Mouse (Mus musculus): ENCODE measurements around the gene Phc2.
A peak's percentile ranks its signal among the peaks of the same experiment; 100 is the strongest.

The Phc2 gene

DNA sequence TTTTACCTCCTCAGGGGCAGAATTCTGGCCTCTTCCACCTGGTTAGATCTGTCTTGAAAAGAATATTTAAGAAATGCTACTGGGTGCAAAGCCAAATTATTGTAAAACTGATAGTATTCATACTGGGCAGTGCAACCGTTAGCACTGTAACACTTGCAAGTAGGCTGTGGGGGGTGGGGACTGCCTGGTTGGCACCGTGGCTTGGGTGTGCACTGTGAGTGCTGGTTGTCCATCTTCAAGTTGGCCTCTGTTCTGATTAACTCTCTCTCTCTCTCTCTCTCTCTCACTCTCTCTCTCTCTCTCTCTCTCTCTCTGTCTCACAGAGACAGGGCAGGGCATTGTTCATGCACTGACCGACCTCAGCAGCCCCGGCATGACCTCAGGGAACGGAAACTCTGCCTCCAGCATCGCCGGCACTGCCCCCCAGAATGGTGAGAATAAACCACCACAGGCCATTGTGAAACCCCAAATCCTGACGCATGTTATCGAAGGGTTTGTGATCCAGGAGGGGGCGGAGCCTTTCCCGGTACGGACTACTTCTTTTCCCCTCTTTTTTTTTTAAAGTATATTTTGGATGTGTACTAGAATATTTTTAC lies 88.6 kb downstream of the Phc2 start:
- DNase-seq (ENCODE audit: low spot score): no peak

DNA sequence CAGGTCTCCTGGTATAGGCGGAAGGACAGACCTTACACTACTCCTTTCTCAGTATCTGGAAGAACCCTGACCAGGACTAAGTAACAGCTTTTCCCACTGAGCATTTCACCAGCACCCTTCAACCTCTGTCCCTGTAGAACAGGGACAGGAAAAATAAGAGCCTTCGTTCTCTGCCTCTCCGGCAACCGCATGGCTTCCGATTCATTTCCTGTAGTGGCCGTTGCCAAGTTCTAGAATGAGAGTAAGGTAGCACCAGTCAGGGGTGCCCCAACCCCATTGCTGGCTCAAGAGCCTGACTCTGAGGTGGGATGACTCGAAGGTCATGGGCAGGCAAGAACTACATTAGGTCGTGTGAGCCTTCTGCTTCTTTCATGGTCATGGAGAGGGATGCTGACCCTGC lies 90.7 kb downstream of the Phc2 start:
- no peak for DNase-seq (ENCODE audit: low spot score)

DNA sequence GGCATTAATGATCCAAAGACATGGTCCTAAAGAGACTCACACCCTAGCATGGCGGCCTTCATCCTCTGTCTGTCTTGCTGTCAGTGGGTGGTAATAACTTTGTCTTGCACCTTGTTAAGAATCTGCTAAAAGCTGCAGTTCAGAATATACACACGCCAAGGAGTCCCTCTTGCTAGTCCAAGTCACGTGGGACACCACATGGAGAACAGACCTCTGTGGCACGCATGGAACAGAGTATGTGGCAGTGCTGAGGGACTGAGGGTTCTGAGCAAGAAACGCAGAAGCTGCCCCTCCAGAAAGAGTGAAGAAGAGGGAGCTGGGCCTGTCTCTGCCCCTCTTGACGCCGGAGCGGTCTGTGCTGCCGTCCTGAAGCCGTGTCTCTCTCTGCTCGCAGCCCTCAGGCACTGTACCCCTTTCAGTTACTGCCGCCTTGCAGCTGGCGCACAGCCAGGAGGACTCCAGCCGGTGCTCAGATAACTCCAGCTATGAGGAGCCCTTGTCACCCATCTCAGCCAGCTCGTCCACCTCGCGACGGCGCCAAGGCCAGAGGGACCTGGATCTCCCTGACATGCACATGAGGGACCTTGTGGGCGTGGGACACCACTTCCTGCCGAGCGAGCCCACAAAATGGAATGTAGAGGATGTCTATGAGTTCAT lies 93.2 kb downstream of the Phc2 start:
- DNase-seq (ENCODE audit: low spot score): no peak

DNA sequence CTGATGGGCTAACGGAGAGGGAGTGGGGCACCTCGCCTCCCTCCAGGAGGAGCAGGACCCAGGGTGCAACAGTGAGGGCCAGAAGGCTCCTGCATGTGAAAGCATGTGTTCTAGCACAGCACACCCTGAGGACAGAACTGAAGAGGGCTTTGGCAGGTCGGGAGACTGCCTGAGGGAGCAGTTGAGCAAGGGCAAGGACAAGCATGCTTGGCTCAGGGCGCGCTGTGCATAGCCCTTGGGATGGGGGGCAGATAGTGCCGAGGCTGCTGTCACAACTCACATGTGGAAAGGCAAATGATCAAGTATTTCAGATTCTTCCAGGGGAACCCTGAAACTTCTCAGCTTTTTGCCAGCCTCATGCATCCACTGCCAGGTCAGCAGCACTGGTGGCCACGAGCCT lies 93.8 kb downstream of the Phc2 start:
- no peak for DNase-seq (ENCODE audit: low spot score)

DNA sequence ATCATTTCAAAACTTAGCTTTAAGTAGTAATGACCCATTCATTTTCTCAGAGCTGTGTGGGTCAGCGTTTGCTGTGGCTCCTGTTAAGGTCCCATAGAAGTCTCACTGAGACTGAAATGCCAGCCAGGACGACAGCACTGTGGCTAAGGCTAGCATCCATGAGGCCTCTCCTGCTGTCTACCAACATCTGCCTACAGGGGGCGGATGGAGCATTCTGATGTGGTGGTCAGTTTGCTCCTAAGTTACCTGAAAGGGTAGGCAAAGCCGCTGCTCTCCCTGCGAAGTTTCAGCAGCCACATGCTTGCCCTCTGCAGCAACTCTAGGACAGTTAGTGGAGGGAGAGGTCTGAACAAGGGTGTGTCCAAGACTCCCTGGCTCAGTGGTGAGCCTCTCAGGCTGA lies 96.5 kb downstream of the Phc2 start:
- no peak for DNase-seq (ENCODE audit: low spot score)

DNA sequence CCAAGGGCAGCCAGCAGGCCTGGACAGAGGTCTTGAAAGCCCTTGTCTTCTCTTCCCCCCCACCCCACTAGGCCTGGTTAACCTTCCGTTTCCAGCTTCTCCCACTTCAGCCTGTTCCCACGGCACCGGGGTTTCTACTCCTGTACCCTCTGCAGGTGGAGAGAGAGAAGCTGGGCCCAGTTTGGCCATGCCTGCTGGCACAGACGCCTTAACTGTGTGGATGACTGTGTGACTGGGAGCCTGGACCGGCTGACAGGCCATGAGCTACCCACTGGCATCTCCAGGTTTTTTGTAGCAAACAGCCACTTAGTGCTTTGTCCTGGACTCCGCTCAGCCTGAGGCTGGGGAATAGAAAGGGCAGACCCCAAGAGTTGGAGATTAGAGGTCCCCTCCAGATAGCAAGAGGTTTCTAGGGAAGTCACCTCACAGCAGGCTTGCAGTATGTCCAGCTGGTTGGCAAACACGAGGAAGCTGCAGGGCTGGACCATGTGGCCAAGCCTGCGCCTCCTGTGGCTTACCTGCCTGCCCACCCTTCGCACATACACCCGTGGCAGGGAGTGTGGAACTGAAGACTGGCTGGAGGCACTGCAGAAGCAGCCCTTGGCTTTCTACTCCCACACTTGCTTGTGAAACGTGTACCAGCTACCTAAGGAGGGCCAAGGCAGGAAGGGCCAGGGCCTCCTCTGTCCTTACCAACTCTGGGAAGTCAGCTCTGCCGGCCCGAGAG lies 97.7 kb downstream of the Phc2 start:
- DNase-seq (ENCODE audit: low spot score): no peak

DNA sequence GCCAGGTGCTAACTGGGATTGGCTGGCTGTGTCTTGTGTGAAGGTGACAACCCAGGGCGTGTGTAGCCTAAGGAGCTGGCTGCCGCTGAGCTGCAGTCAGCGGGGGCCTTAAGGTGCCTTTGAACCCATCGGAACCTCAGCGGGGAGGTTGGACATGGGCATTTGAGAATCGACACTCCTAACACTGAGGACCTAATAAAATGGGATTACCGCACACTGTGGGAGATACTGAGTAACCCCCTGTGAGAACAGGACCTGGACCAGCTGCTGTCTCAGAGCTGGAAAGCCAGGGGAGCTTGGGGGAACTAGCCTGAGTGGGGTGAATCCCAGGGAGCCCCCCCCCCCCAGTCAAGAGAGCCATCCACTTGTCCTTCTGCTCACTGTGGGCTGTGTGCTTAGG lies 99.1 kb downstream of the Phc2 start:
- DNase-seq (ENCODE audit: low spot score): no peak

DNA sequence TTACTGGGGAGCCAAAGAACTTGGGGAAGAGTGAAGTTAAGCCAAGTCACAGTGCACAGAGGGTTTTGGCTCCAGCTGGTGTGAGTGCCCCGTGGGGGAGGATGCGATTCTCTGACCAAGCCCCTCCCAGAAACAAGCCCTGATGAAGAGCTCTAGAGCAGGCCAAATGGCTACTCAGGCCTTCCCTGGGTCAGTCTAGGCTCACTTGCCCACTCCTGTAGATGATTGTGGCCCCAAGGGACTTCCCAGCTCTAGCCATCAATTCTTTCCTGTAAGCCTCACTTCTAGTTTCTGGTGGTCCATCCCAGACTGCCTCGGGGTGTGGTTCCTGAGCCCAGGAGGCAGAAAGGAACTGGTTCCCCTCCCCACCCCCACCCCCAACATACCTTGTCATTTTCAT lies 100.6 kb downstream of the Phc2 start, which contains the start of gene A3galt2:
Gene A3galt2 (plus strand): TSS at position 301 of the 400 bp plus-strand sequence.
- DNase-seq (ENCODE audit: low spot score): no peak

DNA sequence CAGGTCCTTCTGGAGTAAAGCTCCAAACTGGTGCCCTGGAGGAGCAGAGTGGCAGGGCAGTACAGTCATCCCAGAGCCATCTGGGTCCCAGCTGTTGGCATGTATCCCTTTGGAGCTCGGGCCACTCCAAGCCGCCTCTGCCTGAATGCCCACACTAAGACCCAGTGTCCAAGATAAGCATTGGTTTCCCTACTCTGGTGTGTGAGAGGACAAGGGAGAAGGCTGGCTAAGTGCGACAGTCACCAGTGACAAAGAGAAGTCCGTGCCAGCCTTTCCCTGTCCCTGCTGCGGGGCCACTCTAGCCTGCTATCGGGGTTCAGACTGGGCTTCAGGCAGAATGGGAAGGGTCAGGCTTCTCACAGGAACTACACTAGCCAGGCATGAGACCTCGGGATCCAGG lies 101.4 kb downstream of the Phc2 start:
- DNase-seq (ENCODE audit: low spot score): no peak

DNA sequence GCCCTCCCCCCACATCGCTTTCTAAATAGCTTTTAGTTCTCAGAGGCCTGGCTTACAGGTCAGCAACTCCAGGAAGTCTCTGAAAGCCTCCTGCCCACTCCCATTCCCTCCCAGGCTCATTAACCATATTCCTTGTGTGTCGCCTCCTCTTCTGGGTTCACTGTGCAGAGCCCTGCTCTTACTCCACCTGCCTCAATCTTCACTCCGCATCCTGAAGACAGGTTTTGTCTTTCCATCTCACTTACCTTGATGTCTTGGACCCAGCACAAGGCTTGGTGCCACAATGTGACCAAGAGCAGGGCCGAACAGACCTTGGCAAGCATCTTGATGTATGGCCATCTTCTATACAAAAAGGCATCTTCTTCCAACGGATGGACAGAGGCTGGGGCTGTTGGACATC lies 104.7 kb downstream of the Phc2 start:
- DNase-seq (ENCODE audit: low spot score): no peak

DNA sequence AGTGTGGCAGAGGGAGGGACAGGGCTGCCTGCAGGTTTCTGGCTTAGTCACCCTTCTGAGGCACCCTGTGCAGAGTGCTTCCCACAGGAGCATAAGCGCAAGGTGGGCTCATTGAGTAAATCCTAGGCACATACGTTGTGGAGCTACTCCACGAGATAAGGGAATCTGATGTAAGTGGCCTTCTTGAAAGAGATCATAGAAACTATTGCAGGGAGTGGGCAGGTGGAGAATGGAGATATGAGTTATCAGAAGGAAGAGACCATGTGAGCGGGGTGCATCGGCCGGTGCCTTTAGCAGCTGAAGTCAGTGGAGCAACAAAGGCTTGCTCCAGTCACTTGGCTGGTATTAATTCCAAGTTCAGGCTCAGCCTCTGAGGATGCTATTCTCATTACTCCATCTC lies 105.5 kb downstream of the Phc2 start:
- no peak for DNase-seq (ENCODE audit: low spot score)

DNA sequence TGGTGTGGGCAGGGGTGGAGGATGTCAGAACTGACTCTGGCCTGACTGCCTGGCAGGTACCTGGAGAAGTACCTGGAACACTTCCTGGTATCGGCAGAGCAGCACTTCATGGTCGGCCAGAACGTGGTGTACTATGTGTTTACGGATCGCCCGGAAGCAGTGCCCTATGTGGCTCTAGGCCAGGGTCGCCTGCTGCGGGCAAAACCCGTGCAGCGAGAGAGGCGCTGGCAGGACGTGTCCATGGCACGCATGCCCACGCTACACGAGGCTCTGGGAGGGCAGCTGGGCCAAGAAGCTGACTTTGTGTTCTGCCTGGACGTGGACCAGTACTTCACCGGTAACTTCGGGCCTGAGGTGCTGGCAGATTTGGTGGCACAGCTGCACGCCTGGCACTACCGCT lies 112.4 kb downstream of the Phc2 start:
- DNase-seq (ENCODE audit: low spot score): no peak

DNA sequence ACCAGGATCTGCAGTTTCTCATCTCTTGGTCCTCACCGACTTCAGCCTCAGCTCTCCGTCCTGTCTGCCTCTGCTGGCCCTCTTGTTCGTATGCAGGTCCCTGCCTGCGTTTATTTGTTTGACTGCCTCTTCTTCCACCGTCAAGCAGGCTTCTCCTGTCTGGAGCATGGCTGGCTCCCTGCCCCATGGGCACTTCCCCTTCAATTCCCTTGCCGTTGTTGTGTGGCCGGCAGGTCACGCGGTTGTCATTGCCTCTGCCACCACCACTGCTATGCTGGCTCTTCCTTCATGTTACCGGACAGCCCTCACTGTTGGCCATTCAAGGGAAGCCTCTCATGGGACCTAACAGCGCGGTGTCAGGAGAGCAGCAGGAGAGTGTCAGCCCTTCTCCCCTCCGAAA lies 113.6 kb downstream of the Phc2 start:
- no peak for DNase-seq (ENCODE audit: low spot score)

DNA sequence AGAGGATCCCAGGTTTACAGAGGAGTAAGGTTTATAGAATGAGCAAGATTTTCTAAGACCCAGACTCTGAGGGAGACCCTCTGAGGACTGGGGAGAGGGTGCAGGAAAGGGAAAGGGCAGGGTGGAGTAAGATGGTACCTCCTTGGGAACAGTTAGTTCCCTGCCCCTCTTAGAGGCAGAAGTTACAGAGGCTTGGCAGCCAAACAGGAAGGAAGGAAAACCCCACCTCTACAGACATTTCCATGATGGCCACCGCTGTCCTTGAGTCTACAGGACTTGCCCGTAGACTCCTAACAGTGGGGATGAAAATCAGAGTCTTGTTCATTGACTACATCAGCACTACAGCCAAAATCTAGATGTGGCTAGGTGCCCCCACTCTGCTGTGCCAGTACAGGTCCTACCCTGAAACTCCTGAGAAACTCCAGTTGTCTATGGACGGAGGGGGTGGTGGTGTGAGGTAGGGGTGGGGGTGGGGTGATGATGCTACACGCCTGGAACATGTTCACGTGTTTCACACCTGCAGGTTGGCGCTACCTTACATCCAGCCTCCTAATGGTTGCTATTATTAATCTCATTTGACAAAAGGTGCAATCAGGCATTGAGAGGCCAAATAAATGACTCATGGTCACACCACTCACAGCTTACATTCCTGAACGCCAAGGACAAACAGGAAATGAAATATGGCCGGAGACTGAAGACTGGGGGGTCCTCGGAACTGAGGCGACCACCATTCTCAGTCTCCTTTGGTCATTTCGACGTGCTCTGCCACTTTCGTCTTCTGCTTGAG lies 115.3 kb downstream of the Phc2 start:
- DNase-seq (ENCODE audit: low spot score): no peak

DNA sequence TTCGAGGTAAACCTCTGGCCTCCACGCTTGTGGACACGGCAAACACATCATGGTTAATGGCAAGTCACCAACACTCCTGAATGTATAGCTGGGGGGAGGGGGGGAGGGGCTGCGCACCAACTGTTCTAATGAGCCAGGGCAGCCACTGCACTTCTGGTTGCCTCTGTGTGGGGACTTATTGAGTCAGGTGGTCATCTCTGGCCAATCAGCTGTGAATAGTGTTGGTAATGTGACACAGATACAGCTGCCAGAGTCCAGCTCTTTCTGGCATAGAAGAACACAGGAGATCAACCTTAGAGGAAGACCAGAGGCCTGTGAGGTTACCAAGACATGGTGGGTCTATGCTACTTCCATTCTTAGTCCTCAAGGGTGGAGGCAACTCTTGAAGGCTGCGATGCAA lies 116.2 kb downstream of the Phc2 start:
- no peak for DNase-seq (ENCODE audit: low spot score)

DNA sequence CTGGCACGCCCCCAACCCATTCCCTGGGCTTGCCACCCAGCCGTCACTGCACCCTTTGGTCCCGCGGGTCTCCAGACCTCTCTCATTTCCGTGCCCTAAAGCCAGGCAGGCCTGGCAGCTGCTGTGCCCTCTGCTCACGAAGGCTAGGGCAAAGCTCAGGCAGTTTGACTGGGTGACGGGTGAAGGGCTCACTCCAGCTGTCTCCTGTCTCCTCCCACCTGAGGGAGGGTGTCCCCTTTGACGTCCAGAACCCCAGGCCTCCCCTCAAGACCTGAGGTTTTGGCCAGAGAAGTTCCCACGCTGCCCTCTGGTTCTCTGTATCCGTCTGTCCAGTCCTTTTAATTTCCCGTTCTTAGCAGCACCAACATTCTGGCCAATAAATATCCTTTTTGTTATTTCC lies 119.3 kb downstream of the Phc2 start:
- no peak for DNase-seq (ENCODE audit: low spot score)

DNA sequence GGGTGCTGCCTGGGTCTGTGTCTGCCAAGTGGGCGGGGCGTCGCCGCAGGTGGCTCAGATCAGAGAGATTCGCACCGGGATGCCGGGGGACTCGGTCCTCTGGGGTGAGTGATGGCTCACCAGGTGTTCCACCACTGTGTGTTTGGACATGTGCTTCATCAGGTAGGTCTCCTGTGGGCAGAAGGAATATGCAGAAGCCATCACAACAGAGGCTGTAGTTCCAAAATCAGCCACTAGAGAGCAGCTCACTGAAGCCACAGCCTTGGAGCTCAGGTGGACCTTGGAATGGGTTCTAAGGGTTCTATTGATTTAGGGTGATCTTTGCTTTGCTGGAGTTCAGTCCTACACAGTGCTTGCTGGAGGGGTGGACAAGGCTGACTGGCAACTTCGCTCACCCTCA lies 120.0 kb downstream of the Phc2 start:
- DNase-seq (ENCODE audit: low spot score): no peak

DNA sequence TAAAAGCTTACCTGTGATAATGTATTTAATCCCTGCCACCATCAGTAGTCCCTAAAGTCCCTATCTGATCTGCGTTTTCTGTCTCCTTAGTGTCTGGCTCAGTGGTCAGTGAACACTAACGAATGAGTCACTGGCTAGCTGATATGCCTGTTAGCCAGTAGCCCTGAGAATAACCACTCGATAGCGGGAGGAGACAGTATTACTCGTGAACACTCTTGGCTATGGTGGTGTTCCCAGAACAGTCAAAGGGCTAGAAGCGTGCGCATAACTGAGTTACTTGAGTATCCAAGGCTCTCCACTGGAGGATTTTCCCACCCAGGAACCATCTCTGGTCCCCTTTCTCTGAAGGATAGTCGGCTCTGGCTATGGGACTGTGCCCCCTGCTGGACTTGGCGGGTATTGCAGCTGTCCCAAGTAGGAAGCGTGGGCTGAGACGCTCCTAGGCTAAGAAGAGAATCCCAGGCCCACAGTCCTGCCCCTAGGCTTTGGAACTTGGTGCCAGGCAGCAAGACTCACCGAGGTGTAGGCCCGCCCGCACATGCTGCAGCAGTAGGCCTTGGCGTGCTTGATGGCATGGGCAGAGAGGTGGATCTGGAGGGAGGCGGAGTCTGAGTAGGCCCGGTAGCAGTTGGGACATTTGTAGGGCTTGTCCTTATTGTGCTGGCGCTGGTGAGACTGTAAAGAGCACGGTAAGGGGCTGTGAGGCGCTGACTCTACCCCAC lies 122.2 kb downstream of the Phc2 start:
- peak; percentile 32 for DNase-seq (ENCODE audit: low spot score)

DNA sequence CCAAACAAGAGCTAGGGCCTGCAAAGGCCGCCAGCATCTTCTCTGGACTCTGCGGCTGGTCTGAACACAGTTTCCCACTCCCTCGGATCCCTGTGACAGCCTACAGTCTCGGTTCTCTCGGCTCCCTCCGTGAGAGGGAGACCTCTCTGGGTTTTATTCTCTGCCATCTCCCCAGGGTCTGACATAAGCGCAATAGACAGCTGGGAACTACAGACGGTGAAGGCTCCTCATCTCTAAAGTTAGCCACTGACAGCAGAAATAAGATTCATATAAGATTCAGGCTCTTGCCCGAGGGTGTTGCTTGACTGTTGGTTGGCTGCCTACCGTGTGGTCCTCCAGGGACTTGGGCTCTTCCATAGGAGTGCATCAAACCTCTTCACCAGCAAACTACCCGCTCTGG lies 123.1 kb downstream of the Phc2 start:
- DNase-seq (ENCODE audit: low spot score): no peak

DNA sequence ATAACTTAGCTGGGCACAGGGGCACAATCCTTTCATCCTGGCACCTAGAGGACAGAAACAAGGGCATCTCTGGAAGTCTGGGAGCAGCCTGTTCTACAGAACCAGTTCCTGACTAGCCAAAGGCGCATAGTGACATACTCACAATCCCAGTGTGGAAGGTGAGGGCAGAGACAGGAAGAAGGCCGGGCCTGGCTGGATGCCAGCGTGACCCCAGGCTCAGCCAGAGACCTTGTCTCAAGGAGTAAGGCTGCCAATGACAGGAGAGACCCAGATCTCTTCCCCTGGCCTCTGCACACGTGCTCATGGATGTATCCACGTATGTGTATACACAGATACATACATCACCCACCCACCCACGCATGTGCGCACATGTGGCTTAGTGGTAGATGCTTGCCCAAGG lies 127.5 kb downstream of the Phc2 start:
- no peak for DNase-seq (ENCODE audit: low spot score)

DNA sequence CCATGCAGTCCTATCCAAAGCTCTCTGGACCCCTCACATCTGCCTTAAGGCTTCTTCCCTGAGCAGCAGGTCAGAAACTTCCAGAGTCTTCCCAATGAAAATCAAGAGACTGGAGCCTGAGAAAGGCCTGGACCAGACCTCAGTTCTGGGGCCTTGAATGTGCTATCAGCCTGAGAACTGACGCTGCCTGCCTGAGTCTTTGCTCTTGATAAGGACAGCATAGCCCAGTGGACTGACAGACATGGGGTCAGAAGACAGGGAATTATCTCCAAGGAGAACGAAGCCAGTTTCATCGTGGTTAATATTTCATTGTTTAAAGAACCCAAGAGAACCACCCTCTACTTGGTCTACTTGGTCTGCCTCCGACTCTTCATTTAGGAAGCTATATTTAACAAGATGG lies 128.1 kb downstream of the Phc2 start:
- DNase-seq (ENCODE audit: low spot score): no peak

DNA sequence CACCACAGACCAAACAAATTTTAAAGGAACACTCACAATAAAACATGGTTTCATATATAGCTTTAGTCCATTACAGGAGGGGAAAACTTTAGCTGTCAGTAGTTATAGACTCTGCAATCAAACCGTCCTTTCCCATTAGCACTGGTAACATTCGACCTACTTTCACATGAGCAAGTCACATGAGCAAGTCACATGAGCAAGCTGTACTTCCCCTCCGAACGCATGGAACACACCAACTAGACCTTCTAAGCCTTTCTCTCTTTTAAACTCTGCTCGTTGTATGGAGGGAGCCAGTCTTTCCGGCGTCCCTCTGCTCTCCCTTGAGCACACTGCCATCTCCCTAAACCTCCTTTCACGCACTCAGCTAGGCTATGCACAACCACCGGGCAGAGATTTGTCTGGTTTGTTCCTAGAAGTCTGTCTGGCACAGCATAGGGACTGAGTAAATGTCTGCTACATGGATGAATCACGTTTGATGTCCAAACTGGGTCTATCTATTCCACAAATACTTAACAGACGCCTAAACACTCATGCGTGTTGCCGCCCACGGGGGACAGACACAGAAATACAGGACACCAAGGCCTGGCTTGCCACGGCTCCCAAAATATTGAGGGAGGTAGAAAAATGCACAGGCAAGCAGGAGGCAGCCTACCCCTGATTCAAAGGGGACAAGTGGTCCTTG lies 130.6 kb downstream of the Phc2 start:
- no peak for DNase-seq (ENCODE audit: low spot score)
